Mouse (Mus musculus) CH12.LX (cell line): ENCODE results near the gene Klhdc8b.

ENCODE experiments used
- CTCF ChIP-seq, 2 experiments: IDR thresholded peaks in 1 of 2; conservative IDR thresholded peaks in 1 of 2; 2 replicates each; pipeline ENCODE4 v1.5.1; 2011 to 2012; ENCODE audit warnings: low read depth in 2 of 2, low read length in 2 of 2, improper control_type of control experiment in 1 of 2, inconsistent platforms in 1 of 2, mild to moderate bottlenecking in 1 of 2, moderate library complexity in 1 of 2
- GABPA ChIP-seq: IDR thresholded peaks from 2 replicates; pipeline ENCODE4 v1.6.1; 2012; ENCODE audit warnings: low read depth, low read length, improper control_type of control experiment, inconsistent platforms; ENCODE audit not compliant: insufficient replicate concordance
- NELFE ChIP-seq: IDR thresholded peaks from 2 replicates; pipeline ENCODE4 v1.6.1; 2011; ENCODE audit warnings: low read depth, low read length, improper control_type of control experiment
- POLR2A ChIP-seq: IDR thresholded peaks from 2 replicates; pipeline ENCODE4 v1.6.1; 2011; ENCODE audit warnings: low read depth, mild to moderate bottlenecking, improper control_type of control experiment, low read length

GRCm38 (mm10) chr9:108456953-108457352 lies 4.4 kb downstream of the Klhdc8b start:
- TF ChIP-seq POLR2A = no peak
- TF ChIP-seq CTCF (conservative IDR thresholded peaks at IDR 0.05 in 1 of 2, IDR thresholded peaks at IDR 0.05 in 1 of 2; ENCODE audit: low read depth in 2 of 2, low read length in 2 of 2) = no peak
- TF ChIP-seq GABPA = no peak
- no peak for TF ChIP-seq NELFE
